Mouse (Mus musculus): ENCODE measurements around the gene Gmnc.

Gene Gmnc

GRCm38 (mm10) chr16:26991477-26992300 lies at the start of gene Gmnc:
Gene Gmnc, minus strand, starts transcription at chr16:26991652.
- DNase-seq (ENCODE audit: low spot score in 2 of 2) = no peak

GRCm38 (mm10) chr16:27027281-27027680 lies 35.8 kb upstream of the Gmnc start:
- DNase-seq (ENCODE audit: low spot score in 2 of 2) = no peak

DNA sequence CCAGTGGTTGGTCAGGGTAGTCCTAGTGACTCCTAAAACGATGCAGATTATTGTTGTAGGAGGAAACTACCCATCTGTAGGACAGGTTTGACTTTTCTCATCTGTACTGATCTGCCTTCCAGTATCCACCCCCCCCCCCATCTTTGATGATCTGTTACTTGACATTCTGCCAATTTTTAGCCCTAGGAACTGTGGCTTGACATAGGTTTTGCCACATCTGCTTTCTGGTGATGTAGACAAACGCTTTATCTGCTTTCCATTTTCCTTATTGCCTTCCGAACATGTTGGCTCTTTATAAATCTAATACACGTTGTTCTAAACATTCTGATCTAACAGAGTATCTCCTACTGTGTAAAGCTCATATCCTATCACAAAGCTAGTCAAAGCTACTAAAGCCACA lies 34.8 kb upstream of the Gmnc start:
- no peak for DNase-seq (ENCODE audit: low spot score in 2 of 2)

DNA sequence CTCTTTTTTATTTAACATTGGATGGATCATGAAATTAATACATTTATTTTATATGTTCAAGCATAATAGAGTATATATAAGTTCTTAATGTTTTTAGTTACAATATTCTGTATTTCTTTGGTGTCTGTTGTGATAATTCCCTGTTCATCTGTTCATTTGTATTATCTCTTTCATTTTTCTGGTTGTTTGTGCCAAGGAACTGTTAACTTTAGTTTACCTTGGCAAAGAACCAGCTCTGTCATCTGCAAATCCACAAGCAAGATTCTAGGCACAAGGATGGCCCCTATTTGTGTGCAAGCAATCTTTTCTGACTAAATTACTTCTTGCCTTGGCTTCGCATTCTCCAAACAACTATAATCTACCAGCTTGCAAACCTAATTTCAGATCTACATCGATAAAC lies 31.3 kb upstream of the Gmnc start:
- no peak for DNase-seq (ENCODE audit: low spot score in 2 of 2)

DNA sequence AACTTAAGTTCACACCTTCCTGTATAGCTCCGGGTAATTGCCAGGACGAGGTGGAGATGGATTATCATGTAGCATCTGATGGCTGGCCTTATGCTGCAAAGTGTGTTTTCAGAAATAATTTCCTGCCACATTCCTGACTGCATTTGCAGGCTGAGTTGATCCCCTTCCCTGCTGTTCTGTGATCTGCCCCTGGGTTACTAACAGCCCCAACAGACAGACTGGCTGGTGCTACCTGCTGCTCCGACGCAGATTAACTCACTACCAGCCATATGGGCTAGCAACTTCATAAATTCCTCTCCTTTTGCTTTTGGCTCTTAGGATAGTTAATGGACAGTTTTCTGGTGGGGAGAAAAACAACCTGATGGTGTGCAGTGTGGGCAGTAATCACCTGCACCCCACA lies 25.9 kb upstream of the Gmnc start:
- no peak for DNase-seq (ENCODE audit: low spot score in 2 of 2)

DNA sequence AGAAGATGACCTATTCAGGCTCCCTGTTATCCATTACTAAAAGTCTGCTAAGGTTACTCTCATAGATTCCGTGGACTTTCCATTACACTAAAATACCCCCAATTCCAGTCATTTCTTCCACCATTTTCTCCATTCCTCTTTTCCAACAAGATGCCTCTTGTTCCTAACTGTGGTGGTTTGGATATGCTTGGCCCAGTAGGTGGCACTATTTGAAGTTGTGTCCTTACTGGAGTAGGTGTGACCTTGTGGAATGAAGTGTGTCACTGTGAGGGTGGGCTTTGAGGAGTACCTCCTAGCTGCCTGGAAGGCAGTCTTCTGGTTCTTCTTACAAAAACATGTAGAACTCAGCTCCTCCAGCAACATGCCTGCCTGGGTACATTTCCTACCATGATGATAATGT lies 11.3 kb upstream of the Gmnc start:
- no peak for DNase-seq (ENCODE audit: low spot score in 2 of 2)

- no peak for DNase-seq (ENCODE audit: low spot score in 2 of 2)
These were observed 8.1 kb upstream of the Gmnc start for GRCm38 (mm10) chr16:26999563-26999962.

DNA sequence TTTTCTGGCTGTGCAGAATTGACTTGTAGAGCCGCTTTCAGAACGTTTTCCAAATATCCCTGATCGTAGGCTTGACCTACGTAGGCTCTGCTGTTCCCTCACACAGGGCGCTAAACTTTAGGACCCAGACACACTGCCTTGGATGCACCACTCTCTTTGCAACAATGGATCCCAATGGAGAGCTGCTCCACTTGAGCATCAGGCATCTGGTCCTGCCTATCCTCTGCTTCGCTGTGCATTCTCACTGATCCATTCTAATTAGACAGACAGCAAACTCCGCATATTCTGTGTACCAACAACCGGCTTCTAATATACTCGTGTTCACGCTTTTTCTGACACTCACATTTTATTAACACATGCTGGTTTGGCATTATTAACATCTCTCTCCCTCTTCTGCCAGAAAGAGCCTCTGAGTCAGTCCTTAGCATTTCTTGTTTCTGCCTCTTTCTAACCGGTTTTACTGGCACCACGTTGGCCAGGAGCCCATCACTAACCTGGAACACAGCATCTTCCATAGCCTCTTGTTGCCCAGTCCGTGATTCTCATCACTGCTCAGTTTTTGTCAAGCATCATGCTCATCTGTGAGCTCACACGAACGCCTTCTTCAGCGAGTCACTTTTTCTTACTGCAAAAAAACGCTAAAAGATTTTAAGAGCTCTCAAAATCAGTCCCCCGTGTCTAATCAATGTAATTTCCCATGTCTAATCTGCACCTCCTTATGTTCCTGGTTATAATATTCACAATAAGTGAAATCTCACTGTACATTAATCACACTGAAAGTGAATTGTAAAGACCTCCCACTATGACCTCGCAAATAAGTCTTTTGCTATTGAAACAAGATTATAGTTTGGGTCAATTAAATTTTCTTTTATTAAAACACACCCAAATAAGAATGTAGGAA lies 1.8 kb downstream of the Gmnc start:
- no peak for DNase-seq (ENCODE audit: low spot score in 2 of 2)

GRCm38 (mm10) chr16:26988188-26988587 lies 3.3 kb downstream of the Gmnc start:
- DNase-seq (ENCODE audit: low spot score in 2 of 2) = no peak

GRCm38 (mm10) chr16:26985796-26986195 lies 5.7 kb downstream of the Gmnc start:
- DNase-seq (ENCODE audit: low spot score in 2 of 2) = no peak

DNA sequence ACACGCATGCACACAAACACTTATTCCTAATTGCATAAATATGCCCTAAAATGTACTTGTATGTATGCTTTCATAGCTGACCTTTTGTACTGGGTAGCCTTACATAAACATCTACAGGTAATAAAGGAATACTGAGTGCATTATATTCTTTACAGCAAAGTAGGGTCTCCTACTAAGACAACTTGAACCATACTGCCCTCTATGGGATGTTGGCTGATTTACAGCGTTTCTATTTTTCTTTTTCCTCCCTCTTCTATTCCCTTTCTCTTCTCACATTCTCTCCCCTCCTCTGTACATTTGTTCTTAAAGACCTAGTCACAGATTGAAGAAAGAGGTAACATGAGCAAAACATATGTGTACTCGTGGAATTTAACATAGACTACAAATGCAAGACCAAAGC lies 9.3 kb downstream of the Gmnc start:
- DNase-seq (ENCODE audit: low spot score in 2 of 2) = no peak

DNA sequence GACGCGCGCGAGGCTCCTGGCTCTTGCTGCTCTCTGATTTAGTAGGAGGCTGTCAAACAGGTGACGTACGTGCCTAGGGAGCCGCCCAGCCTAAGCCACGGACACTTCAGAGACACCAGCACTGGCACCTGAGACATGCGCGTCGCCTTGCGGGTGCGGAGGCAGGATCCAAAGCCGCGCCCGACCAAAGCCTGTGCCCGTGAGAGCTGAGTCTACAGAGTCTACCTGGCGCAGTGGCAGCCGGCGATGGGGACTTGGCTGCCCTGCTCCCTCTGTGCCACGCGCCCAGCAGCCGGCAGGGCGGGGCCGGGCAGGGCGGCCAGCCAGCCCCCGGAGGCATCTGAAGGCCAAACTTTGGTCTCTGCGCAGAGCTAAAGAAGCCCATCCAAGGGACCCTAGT lies 23.5 kb downstream of the Gmnc start:
- no peak for DNase-seq (ENCODE audit: low spot score in 2 of 2)

DNA sequence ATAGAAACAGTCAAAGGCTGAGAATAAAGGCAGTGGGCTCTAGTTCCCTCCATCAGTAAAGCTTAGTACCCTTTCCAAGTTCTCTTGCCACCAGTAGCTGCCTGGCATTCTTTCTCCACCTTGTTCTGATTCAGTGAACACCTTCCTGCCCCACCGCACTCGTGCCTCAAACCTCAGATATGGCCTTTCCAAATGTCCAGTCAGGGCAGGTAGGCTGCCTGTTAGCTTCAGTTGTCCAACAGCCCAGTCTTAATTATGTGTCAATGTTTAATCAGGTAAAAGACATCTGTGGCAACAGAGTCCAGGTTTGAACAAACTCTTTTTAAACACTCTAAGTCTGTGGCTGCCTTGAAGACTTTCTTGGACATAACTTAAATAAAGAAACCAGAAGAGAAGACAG lies 24.6 kb downstream of the Gmnc start:
- no peak for DNase-seq (ENCODE audit: low spot score in 2 of 2)

GRCm38 (mm10) chr16:26961971-26962370 lies 29.5 kb downstream of the Gmnc start:
- no peak for DNase-seq (ENCODE audit: low spot score in 2 of 2)

DNA sequence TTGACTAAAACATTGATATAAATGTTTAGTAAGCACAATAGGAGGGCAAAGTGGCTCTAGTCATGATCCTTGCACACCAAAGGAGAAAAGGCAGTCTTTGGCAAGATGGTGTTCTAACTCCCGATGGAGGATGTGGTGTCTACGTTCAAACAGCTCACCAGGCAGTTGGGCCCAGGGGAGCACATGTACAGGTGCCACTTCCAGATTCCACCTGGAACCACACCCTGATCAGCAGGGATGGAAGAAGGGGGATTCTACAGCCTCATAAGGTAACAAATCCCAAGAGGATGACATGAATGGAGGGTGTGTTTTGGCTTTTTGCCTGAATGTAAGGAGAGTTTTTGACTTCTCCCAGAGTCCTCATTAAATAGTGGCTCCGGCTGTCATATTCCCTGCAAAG lies 39.9 kb downstream of the Gmnc start:
- no peak for DNase-seq (ENCODE audit: low spot score in 2 of 2)

DNA sequence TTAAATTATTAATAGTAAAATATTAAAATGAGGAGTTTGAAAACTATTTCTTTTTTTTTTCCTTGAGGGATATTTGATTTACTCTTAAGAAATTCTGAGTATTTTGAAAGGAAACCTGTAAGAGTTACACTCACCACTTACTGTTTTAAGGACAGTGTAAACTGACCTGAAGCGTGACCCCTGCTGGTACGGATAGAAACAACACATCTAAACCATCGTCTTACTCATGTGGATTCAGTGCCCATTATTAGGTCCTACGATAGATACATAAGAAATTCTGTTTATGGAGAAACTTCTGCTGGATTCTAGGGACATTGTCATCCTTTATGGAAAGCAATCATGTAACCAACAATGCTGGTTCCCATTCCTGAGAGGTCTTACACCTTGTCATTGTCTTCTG lies 41.2 kb downstream of the Gmnc start:
- no peak for DNase-seq (ENCODE audit: low spot score in 2 of 2)

DNA sequence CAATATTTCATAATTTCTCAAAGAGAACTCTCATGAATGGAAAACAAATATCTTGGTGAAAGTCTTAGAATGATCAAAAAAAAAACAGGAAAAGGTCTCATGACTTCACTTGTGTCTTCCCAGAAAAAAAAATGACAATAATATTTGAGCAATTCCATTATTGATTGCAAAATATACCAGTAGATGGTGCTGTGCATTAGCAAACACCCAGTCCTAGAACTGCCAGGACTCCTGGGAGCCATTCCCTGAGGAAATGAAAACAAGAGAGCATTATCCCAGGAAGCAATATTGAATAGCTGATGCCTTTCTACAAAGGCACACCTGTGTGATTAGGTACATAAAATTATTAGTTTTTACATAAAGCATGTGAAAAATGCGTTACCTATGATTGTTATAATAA lies 87.5 kb downstream of the Gmnc start:
- no peak for DNase-seq (ENCODE audit: low spot score in 2 of 2)

DNA sequence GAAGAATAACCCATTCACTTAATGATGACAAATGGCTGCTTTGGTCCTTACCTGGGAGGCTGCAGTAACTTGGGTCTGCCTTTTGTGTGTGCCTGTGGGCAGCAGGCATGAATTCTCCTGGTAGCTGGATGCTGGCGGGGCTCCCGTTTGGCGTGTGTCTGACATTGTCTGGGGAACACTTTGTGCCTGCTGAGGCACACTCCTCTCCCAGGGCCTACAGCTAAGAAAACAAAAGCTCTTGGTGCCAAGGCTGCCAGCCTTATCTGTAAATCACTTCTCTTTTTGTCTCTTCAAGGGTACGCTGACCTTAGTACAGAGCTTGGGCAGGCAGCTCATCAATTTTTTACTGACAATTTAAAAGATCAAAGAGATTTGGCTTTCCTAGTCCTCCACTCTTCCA lies 90.0 kb downstream of the Gmnc start:
- DNase-seq (ENCODE audit: low spot score in 2 of 2) = no peak

DNA sequence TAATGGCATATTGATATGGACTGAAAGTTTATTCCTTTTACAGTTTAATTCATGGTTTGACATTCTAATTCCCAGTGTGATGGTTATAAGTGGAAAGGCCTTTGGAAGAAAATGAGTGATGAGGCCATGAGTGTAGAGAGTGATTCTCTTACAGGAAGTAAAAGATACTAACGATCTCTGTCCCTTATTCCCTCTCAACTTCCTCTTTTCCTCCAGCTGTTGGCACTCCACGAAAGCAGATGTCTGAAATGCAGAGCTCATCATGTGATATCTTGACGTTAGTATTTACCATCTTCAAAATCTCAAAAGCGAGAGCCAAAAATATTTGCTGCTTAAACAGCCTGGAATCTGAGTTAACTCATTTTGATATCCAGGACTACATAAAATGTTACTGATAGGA lies 105.1 kb downstream of the Gmnc start:
- no peak for DNase-seq (ENCODE audit: low spot score in 2 of 2)

DNA sequence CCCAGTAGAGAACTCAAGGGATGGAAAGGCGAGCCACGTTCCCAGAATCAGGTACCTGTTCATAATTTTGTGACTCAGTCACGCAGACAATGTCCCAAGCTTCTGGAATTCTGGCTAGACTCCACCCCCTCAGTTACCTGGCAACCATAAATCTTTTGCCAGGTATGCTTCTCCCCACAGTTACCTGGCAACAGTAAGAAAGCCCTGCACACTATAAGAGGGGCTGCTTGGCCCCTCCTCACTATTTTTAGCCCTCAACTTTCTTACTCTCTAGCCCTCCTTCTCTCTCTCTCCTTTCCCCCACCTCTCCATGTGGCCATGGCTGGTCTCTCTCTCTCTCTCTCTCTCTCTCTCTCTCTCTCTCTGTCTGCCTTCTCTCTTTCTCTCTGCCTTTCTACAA lies 114.6 kb downstream of the Gmnc start:
- DNase-seq (ENCODE audit: low spot score in 2 of 2) = no peak
